Mouse (Mus musculus): Measurements from ENCODE around the gene Gria4. TPM values are rescaled to one million over a fixed set of nuclear protein-coding genes. Genes with fewer than 3 reads are reported as not detected.
"Not testable (repeated sequence)": the region's sequence is repeated elsewhere in the genome, so short reads cannot be mapped to it uniquely, and the experiment has no call there.

The Gria4 gene
- polyA plus RNA-seq, 1 experiment = not detected

GRCm38 (mm10) chr9:4457644-4458043 is 338.4 kb downstream of the Gria4 start:
- 83% methylated on average over 1 of the region's 1 CpGs for WGBS
- TF ChIP-seq POLR2A (IDR thresholded peaks at IDR 0.05; ENCODE audit: low read depth, low read length) (no peak), CTCF (IDR thresholded peaks at IDR 0.05; ENCODE audit: extremely low read depth, insufficient read depth, insufficient read length, insufficient replicate concordance) (no peak)
- no peak overlapping the region for H3K4me3 ChIP-seq (ENCODE audit: extremely low read depth, insufficient read depth, insufficient read length)
- no peaks in the 10 kb centered on the region for H3K4me1 ChIP-seq (ENCODE audit: control insufficient read depth, insufficient read depth, insufficient read length)
- no peaks in the 10 kb centered on the region for H3K27me3 ChIP-seq (ENCODE audit: control insufficient read depth, insufficient read depth, low read length)
- H3K27ac ChIP-seq (ENCODE audit: insufficient read depth, low read length) = no peak overlapping the region
- DNase-seq (ENCODE audit: low read depth in 1 of 2, low spot score in 2 of 2) = no peak
- no peaks in the 10 kb centered on the region for H3K36me3 ChIP-seq (ENCODE audit: control insufficient read depth, insufficient read depth, low read length)

GRCm38 (mm10) chr9:4442908-4443307 is 353.1 kb downstream of the Gria4 start:
- 19% methylated on average over 2 of the region's 2 CpGs for WGBS

GRCm38 (mm10) chr9:4400801-4401200 is 395.2 kb downstream of the Gria4 start:
- DNase-seq (ENCODE audit: low read depth in 1 of 2, low spot score in 2 of 2) = not testable (repeated sequence)
- WGBS = 91% methylated on average over 11 of the region's 11 CpGs

More at GRCm38 (mm10) chr9:4442908-4443307, 353.1 kb downstream of the Gria4 start:
- Histone ChIP-seq H3K36me3 (ENCODE audit: control insufficient read depth, insufficient read depth, low read length) (no peaks in the 10 kb centered on the region), H3K27ac (ENCODE audit: insufficient read depth, low read length) (no peak overlapping the region), H3K4me3 (ENCODE audit: extremely low read depth, insufficient read depth, insufficient read length) (no peak overlapping the region), H3K27me3 (ENCODE audit: control insufficient read depth, insufficient read depth, low read length) (no peaks in the 10 kb centered on the region), H3K4me1 (ENCODE audit: control insufficient read depth, insufficient read depth, insufficient read length) (no peaks in the 10 kb centered on the region)
- peak; percentile 9; the same call in 1 of the 2 replicates for TF ChIP-seq CTCF (IDR thresholded peaks at IDR 0.05; ENCODE audit: extremely low read depth, insufficient read depth, insufficient read length, insufficient replicate concordance)
- no peak for TF ChIP-seq POLR2A (IDR thresholded peaks at IDR 0.05; ENCODE audit: low read depth, low read length)
- DNase-seq (ENCODE audit: low read depth in 1 of 2, low spot score in 2 of 2) = peak; percentile 1 to 25

GRCm38 (mm10) chr9:4376640-4377120 is 419.4 kb downstream of the Gria4 start:
- DNase-seq (ENCODE audit: low read depth in 1 of 2, low spot score in 2 of 2) = no peak
- peak overlapping the region; percentile 79 for H3K4me3 ChIP-seq (ENCODE audit: extremely low read depth, insufficient read depth, insufficient read length)
- WGBS = under 1% methylated on average over 15 of the region's 15 CpGs
- H3K4me1 ChIP-seq (ENCODE audit: control insufficient read depth, insufficient read depth, insufficient read length) = no peaks in the 10 kb centered on the region
- H3K36me3 ChIP-seq (ENCODE audit: control insufficient read depth, insufficient read depth, low read length) = no peaks in the 10 kb centered on the region
- no peaks in the 10 kb centered on the region for H3K27me3 ChIP-seq (ENCODE audit: control insufficient read depth, insufficient read depth, low read length)
- TF ChIP-seq CTCF (IDR thresholded peaks at IDR 0.05; ENCODE audit: extremely low read depth, insufficient read depth, insufficient read length, insufficient replicate concordance) = no peak
- no peak for TF ChIP-seq POLR2A (IDR thresholded peaks at IDR 0.05; ENCODE audit: low read depth, low read length)
- no peak overlapping the region for H3K27ac ChIP-seq (ENCODE audit: insufficient read depth, low read length)

More at GRCm38 (mm10) chr9:4400801-4401200, 395.2 kb downstream of the Gria4 start:
- H3K4me1 ChIP-seq (ENCODE audit: control insufficient read depth, insufficient read depth, insufficient read length); H3K27ac ChIP-seq (ENCODE audit: insufficient read depth, low read length); H3K36me3 ChIP-seq (ENCODE audit: control insufficient read depth, insufficient read depth, low read length); H3K27me3 ChIP-seq (ENCODE audit: control insufficient read depth, insufficient read depth, low read length); H3K4me3 ChIP-seq (ENCODE audit: extremely low read depth, insufficient read depth, insufficient read length): not testable (repeated sequence)

GRCm38 (mm10) chr9:4375828-4376639 is 420.0 kb downstream of the Gria4 start, which contains the start of gene Msantd4:
Msantd4 (plus strand) TSS chr9:4376562.
- TF ChIP-seq POLR2A (IDR thresholded peaks at IDR 0.05; ENCODE audit: low read depth, low read length) (peak; percentile 12; the same call in 1 of the 2 replicates), CTCF (IDR thresholded peaks at IDR 0.05; ENCODE audit: extremely low read depth, insufficient read depth, insufficient read length, insufficient replicate concordance) (no peak)
- Histone ChIP-seq H3K36me3 (ENCODE audit: control insufficient read depth, insufficient read depth, low read length) (no peaks in the 10 kb centered on the region), H3K4me1 (ENCODE audit: control insufficient read depth, insufficient read depth, insufficient read length) (no peaks in the 10 kb centered on the region), H3K27me3 (ENCODE audit: control insufficient read depth, insufficient read depth, low read length) (no peaks in the 10 kb centered on the region), H3K4me3 (ENCODE audit: extremely low read depth, insufficient read depth, insufficient read length) (peak within 1 kb of the TSS; percentile 79), H3K27ac (ENCODE audit: insufficient read depth, low read length) (0 out of 2 replicates have a peak within 1 kb of the TSS, but pooled peaks have one; percentile 11)
- DNase-seq (ENCODE audit: low read depth in 1 of 2, low spot score in 2 of 2) = peak; percentile 90
- 2% methylated on average over 31 of the region's 31 CpGs for WGBS
